Mouse (Mus musculus): Measurements from ENCODE around the gene Arhgap5.
"Not testable (repeated sequence)": the region's sequence is repeated elsewhere in the genome, so short reads cannot be mapped to it uniquely, and the experiment has no call there.

The Arhgap5 gene

DNA sequence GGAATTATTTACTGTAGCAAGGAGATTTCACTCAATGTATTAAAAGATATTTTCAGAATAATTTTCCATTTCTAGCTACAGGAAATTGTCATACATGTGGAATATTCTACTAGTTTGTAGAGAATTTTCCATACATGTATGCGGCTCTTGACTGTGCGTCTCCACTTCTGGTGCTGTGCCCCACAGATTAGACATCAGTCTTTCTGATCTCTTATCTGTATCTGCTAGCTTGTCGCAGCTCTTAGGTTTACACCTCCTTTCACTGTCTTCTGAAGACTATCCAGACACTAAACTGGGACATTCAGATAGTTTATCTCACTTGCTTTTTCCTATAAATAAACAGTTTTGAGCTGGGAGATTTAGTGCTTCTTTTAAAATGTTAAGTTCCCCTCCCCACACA, 40.8 kb downstream of the Arhgap5 start:
- no peak for DNase-seq

DNA sequence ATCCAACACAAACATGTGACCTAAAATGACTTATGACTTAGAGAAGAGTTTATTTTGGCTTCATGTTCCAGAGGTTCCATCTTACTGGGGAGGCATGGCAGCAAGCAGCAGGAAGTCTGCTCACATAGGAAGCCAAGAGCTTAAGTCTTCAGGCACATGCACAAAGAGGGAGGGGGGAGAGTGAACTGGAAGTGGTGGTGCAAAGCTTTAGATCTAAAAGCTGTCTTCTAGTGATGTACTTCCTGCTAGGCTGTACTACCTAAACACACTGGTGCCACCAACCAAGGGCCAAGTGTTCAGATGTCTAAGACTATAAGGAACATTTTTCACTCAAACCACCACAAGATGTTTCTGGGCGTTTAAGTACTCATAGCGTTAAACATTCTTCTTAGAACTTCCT, 48.3 kb downstream of the Arhgap5 start:
- no peak for DNase-seq

GRCm38 (mm10) chr12:52555188-52555876, 51.6 kb downstream of the Arhgap5 start:
- no peak for DNase-seq

GRCm38 (mm10) chr12:52565654-52566053, 61.9 kb downstream of the Arhgap5 start:
- no peak for DNase-seq

- no peak for DNase-seq
Observed at GRCm38 (mm10) chr12:52573371-52573770, 69.6 kb downstream of the Arhgap5 start.

GRCm38 (mm10) chr12:52586466-52586865, 82.7 kb downstream of the Arhgap5 start:
- DNase-seq = not testable (repeated sequence)

DNA sequence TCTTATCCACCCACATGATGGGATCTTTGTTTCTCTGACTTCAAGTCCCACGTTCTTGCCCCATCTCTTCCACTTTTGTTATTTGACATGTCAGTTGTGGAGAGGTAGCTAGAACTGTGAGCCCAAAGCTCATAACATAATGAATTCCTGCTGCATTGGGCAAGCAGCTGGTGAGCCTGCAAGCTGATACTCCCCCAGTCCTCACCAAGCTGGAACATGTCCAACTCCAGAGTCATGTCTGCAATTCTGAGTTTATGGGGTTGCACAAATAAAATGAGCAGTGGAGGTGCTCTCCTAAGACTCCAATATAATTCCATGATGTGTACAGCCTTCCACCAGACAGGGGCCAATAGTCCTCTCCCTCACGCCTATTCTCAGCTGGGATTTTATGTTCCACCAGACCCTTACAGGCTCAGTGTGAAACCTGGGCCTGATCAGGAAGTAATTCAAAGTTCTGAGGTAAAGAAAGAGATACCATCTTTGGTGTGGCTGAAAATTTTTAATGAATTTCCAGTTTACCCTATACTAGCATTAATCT, 83.8 kb downstream of the Arhgap5 start:
- peak; percentile 8 for DNase-seq

DNA sequence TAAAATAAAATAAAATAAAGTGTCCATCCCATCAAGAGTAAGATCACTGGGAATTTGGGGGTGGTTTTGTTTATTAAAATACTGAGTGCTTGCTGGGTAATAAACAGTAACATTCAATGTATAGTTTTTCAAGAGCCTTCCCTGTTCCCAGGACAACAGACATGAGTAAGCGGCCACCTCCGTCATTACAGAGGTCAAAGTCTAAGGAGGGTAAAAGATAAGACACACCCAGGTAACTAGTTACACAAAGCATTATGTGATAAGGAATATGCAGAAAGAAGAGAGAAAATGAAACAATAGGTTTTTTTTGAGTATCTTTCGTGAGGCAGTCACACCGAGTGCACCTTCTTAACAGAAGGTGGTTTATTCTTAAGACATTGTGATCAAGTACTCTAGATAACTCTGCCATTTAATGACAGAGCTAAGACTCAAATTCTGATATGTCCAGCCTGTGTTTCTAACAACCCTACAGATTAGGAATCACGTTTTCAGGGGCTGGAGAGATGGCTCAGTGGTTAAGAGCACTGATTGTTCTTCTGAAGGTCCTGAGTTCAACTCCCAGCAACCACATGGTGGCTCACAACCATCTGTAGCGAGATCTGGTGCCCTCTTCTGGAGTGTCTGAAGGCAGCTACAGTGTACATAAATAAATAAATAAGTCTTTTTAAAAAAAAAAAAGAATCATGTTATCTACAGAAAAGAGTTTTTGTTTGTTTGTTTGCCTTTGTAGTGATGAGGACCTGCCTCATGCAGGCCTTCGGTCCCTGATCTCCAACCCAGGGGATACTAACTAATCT, 91.8 kb downstream of the Arhgap5 start:
- no peak for DNase-seq

- DNase-seq = peak; percentile 11
Observed at GRCm38 (mm10) chr12:52602471-52602870, 98.7 kb downstream of the Arhgap5 start.

DNA sequence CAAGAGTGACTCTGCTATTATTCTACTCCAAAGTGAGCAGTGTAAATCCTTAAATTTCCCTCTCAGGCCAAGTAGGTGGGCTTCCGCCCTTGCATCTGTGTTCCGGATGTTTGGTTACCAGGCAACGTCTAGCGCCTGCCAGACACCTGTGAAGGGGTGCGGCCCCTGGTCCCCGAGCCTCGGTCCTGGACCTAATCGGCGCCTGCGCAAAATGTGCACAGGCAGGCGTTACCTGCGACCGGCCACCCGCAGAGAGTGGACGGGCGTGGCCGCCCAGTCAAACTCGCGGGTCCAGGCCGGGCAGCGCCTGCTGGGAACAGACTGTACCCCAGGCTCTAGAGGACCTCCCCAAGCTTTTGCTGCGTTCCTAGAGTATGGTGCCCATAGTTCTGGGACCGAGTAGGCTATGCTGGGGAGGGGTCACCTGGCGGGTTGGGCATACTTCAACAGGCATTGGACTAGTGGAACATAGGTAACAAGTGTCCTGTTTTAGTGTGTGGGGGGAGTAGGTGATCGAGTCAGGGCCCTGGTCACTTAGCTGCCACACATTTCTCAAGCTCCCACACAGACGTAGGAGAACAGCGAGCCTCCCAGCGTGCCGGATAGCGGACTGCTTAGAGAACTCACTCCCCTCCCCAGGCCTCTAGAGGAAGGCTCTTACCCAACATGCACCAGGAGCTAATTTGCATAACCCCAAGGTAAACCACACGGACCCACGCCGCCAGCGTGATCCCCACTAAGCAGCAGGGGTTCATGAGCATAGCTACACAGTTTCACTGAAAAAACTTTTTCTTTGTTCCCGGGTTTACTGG, 99.3 kb downstream of the Arhgap5 start:
- DNase-seq = peak; percentile 93

- DNase-seq = peak; percentile 74
Observed at GRCm38 (mm10) chr12:52603695-52604255, 100.0 kb downstream of the Arhgap5 start.

- peak; percentile 95 for DNase-seq
Observed at GRCm38 (mm10) chr12:52604256-52604991, 100.7 kb downstream of the Arhgap5 start.

- no peak for DNase-seq
Observed at GRCm38 (mm10) chr12:52604992-52605652, 101.3 kb downstream of the Arhgap5 start.

GRCm38 (mm10) chr12:52607411-52607810, 103.6 kb downstream of the Arhgap5 start:
- no peak for DNase-seq

GRCm38 (mm10) chr12:52615703-52616102, 111.9 kb downstream of the Arhgap5 start:
- no peak for DNase-seq

DNA sequence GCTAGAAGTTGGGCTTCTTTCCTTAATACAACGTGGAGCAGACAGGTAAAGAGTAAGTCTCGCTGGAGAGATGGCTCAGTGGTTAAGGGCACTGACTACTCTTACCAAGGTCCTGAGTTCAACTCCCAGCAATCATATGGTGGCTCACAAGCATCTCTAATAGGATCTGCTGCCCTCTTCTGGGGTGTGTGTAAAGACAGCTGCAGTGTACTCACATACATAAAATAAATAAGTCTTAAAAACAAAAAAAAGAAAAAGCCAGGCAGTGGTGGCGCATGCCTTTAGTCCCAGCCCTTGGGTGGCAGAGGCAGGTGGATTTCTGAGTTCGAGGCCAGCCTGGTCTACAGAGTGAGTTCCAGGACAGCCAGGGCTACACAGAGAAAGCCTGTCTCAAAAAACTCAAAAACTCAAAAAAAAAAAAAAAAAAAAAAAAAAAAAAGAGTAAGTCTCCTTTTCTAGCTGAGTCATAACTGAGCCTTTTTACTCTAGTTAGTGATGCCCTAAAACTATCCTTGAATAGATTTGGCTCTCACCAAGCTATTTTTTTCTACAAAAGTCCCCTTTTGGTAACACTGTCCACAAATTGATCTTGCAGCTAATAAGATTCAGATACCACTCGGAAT, 114.8 kb downstream of the Arhgap5 start:
- no peak for DNase-seq

GRCm38 (mm10) chr12:52619644-52620043, 115.9 kb downstream of the Arhgap5 start:
- DNase-seq = no peak

Data from embryo, embryonic 11 days (tissue).